Mouse (Mus musculus): ENCODE data around the gene Cmip. TPM values are rescaled to one million over a fixed set of nuclear protein-coding genes. Genes with fewer than 3 reads are reported as not detected.

Gene Cmip
- polyA plus RNA-seq, 2 experiments, result 27.1 to 39.7 TPM

DNA sequence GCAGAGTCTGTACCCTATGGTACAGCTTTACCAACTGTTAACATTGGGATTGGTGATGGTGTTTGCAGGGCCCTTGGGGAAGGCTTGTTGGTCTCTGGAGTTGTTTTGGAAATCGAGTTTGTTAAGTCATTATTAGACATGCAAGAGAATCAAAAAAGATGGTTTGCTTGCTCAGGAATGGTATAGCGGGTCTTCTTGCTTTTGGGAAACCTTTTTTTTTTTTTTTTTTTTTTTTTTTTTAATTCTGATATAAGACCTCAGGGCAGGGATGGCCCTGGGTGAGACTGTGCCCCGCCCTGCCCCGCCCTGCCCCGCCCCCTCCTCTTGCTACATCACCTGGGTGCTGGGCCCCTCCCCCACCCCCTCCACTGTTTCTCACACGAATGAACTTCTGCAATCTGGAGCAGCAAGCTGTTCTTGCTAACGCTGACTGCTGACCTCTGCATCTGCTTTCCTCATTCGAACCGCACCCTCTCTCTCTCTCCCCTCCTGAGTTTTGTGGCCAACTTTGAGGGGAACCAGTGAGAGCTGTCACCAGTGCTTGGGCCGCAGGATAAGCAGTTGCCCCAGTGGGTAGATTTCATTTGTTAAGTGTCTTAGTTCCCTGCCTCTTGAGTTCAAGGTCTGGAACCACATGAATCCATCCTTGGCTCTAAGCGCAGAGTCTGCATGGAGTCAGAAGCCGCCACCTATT is 83.2 kb downstream of the Cmip start:
- H3K4me2 ChIP-seq (replicated peaks; ENCODE audit: low read depth, low read length, severe bottlenecking), result no peak overlapping the region
- H3K9ac ChIP-seq (ENCODE audit: low read depth, low read length, severe bottlenecking), result no peak overlapping the region
- no peak for ATAC-seq (ENCODE audit: low FRiP score, low read depth)
- H3K9me3 ChIP-seq (ENCODE audit: control insufficient read depth, low read length), result no peaks in the 10 kb centered on the region
- no peak overlapping the region for H3K27ac ChIP-seq (replicated peaks; ENCODE audit: low read depth, low read length)
- DNase-seq (ENCODE audit: low spot score), result no peak
- H3K4me3 ChIP-seq (replicated peaks; ENCODE audit: low read length), result no peak overlapping the region
- no peaks in the 10 kb centered on the region for H3K36me3 ChIP-seq (ENCODE audit: control insufficient read depth, insufficient read depth, low read length)
- H3K27me3 ChIP-seq (ENCODE audit: control insufficient read depth, insufficient read depth, low read length), result no peaks in the 10 kb centered on the region
- no peak for TF ChIP-seq POLR2A (IDR thresholded peaks at IDR 0.05; ENCODE audit: borderline replicate concordance, extremely low read depth, insufficient read depth, insufficient read length)
- WGBS, result 29% methylated on average over 12 of the region's 12 CpGs
- peaks cover 9% of the 10 kb centered on the region for H3K4me1 ChIP-seq (ENCODE audit: control insufficient read depth, insufficient read depth, low read length)

DNA sequence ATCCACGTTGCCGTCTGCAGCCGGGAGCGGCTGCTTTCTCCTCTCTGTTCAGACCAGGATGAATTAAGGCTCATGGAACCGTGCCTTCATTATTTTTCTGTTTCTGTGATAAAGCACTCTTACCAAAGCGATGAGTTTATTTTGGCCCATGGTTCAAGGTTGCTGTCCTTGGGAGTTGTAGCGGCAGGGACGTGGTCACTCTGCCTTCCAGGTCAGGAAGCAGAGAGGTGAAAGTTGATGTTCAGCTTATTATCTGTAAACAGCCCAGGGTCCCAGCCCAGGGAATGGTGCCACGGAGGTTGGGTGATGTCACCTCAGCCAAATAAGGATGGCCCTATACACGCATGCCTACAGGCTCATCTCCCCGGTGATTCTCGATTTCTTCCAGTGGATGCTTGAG is 83.9 kb downstream of the Cmip start:
- no peak for TF ChIP-seq POLR2A (IDR thresholded peaks at IDR 0.05; ENCODE audit: borderline replicate concordance, extremely low read depth, insufficient read depth, insufficient read length)
- Histone ChIP-seq H3K27me3 (ENCODE audit: control insufficient read depth, insufficient read depth, low read length) (no peaks in the 10 kb centered on the region), H3K4me1 (ENCODE audit: control insufficient read depth, insufficient read depth, low read length) (peaks cover 4% of the 10 kb centered on the region), H3K4me3 (replicated peaks; ENCODE audit: low read length) (no peak overlapping the region), H3K36me3 (ENCODE audit: control insufficient read depth, insufficient read depth, low read length) (no peaks in the 10 kb centered on the region), H3K9me3 (ENCODE audit: control insufficient read depth, low read length) (no peaks in the 10 kb centered on the region), H3K27ac (replicated peaks; ENCODE audit: low read depth, low read length) (no peak overlapping the region), H3K9ac (ENCODE audit: low read depth, low read length, severe bottlenecking) (no peak overlapping the region), H3K4me2 (replicated peaks; ENCODE audit: low read depth, low read length, severe bottlenecking) (no peak overlapping the region)
- ATAC-seq (ENCODE audit: low FRiP score, low read depth) (no peak), DNase-seq (ENCODE audit: low spot score) (no peak)
- 96% methylated on average over 12 of the region's 12 CpGs for WGBS

DNA sequence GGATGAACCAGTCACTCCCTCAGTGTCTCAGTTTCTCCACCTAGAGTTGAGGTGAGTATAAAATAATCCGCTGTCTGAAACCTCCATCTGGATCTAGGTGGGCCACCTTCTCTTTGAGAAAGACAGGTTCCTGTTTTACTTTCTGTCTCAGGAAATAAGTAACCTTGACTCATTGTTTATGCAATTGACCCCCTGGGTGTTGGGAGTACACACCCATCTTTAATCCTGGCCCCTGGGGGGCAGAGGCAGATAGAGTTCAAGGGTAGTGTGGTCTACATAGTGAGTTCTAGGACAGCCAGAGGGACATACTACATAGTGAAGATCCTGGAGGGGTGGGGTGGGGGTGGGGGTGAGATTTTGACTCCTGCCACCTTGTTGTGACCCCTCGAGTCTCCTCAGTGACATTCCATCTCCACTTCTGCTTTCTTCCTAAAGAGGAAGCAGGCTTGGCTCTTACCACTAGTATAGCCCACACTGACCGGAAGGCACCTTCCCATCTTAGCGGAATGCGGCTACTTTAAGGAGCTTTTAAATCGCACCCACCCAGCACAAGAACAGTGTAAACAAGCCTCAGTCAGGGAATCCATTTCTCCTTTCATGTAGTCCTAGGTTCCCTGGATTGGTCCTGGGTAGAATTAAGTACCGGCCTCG is 86.0 kb downstream of the Cmip start:
- no peak for TF ChIP-seq POLR2A (IDR thresholded peaks at IDR 0.05; ENCODE audit: borderline replicate concordance, extremely low read depth, insufficient read depth, insufficient read length)
- no peak overlapping the region for H3K9ac ChIP-seq (ENCODE audit: low read depth, low read length, severe bottlenecking)
- H3K4me2 ChIP-seq (replicated peaks; ENCODE audit: low read depth, low read length, severe bottlenecking), result no peak overlapping the region

DNA sequence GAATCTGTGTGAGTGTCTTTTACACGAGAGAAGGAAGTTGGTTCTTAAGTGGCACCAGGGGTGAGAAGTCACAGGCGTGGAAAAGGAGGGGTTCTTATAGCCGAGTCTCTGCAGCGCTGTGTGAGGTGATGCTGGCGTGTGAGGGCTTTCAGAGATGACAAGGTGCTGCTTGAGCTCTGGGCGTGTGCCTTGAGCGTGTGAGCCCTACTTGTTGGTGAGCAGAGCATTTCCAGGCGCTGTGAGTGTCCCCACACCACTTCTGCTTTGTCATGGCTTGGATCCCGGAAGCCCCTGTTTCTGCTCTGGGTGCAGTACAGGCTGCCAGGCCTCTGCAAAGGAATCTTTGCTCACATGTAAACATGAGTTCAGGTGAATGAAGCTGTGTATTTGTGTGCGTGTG is 86.6 kb downstream of the Cmip start:
- peaks cover 4% of the 10 kb centered on the region for H3K4me1 ChIP-seq (ENCODE audit: control insufficient read depth, insufficient read depth, low read length)
- DNase-seq (ENCODE audit: low spot score), result no peak
- H3K4me2 ChIP-seq (replicated peaks; ENCODE audit: low read depth, low read length, severe bottlenecking), result no peak overlapping the region
- H3K36me3 ChIP-seq (ENCODE audit: control insufficient read depth, insufficient read depth, low read length), result no peaks in the 10 kb centered on the region
- H3K9me3 ChIP-seq (ENCODE audit: control insufficient read depth, low read length), result no peaks in the 10 kb centered on the region
- no peak overlapping the region for H3K4me3 ChIP-seq (replicated peaks; ENCODE audit: low read length)
- no peak for ATAC-seq (ENCODE audit: low FRiP score, low read depth)
- H3K9ac ChIP-seq (ENCODE audit: low read depth, low read length, severe bottlenecking), result no peak overlapping the region
- 72% methylated on average over 10 of the region's 10 CpGs for WGBS
- H3K27me3 ChIP-seq (ENCODE audit: control insufficient read depth, insufficient read depth, low read length), result no peaks in the 10 kb centered on the region
- no peak overlapping the region for H3K27ac ChIP-seq (replicated peaks; ENCODE audit: low read depth, low read length)
- no peak for TF ChIP-seq POLR2A (IDR thresholded peaks at IDR 0.05; ENCODE audit: borderline replicate concordance, extremely low read depth, insufficient read depth, insufficient read length)

More for the DNA sequence above, 86.0 kb downstream of the Cmip start:
- Histone ChIP-seq H3K27ac (replicated peaks; ENCODE audit: low read depth, low read length) (no peak overlapping the region), H3K27me3 (ENCODE audit: control insufficient read depth, insufficient read depth, low read length) (no peaks in the 10 kb centered on the region), H3K9me3 (ENCODE audit: control insufficient read depth, low read length) (no peaks in the 10 kb centered on the region), H3K4me1 (ENCODE audit: control insufficient read depth, insufficient read depth, low read length) (peaks cover 4% of the 10 kb centered on the region), H3K36me3 (ENCODE audit: control insufficient read depth, insufficient read depth, low read length) (no peaks in the 10 kb centered on the region), H3K4me3 (replicated peaks; ENCODE audit: low read length) (no peak overlapping the region)
- 56% methylated on average over 8 of the region's 8 CpGs for WGBS
- ATAC-seq (ENCODE audit: low FRiP score, low read depth) (no peak), DNase-seq (ENCODE audit: low spot score) (no peak)

DNA sequence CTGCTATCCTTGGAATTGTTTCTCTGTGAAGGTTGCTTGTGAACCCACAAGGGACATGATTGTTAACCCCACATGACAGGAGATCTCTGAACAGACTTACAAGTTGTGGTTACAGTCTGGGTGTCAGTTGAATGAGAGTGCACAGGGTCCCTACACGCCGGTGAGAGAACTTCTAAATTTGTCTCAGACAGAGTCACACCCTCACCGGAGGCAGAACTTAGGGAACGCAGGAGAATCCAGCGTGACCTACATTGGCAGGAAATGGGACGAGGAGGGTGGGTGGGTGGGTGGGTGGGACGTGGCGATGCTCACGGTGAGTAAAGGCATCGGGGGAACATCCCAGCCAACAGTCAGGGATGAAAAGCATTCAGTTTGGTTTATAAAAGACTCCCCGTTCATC is 88.0 kb downstream of the Cmip start:
- TF ChIP-seq POLR2A (IDR thresholded peaks at IDR 0.05; ENCODE audit: borderline replicate concordance, extremely low read depth, insufficient read depth, insufficient read length), result no peak
- 84% methylated on average over 11 of the region's 11 CpGs for WGBS
- H3K27ac ChIP-seq (replicated peaks; ENCODE audit: low read depth, low read length), result no peak overlapping the region

More for the DNA sequence above, 88.0 kb downstream of the Cmip start:
- H3K4me1 ChIP-seq (ENCODE audit: control insufficient read depth, insufficient read depth, low read length), result no peaks in the 10 kb centered on the region
- no peak overlapping the region for H3K9ac ChIP-seq (ENCODE audit: low read depth, low read length, severe bottlenecking)
- ATAC-seq (ENCODE audit: low FRiP score, low read depth) (no peak), DNase-seq (ENCODE audit: low spot score) (no peak)
- no peaks in the 10 kb centered on the region for H3K36me3 ChIP-seq (ENCODE audit: control insufficient read depth, insufficient read depth, low read length)
- no peak overlapping the region for H3K4me2 ChIP-seq (replicated peaks; ENCODE audit: low read depth, low read length, severe bottlenecking)
- H3K4me3 ChIP-seq (replicated peaks; ENCODE audit: low read length), result no peak overlapping the region
- H3K9me3 ChIP-seq (ENCODE audit: control insufficient read depth, low read length), result no peaks in the 10 kb centered on the region
- H3K27me3 ChIP-seq (ENCODE audit: control insufficient read depth, insufficient read depth, low read length), result no peaks in the 10 kb centered on the region
